Mouse (Mus musculus): ENCODE measurements around the gene Hap1.

DNA sequence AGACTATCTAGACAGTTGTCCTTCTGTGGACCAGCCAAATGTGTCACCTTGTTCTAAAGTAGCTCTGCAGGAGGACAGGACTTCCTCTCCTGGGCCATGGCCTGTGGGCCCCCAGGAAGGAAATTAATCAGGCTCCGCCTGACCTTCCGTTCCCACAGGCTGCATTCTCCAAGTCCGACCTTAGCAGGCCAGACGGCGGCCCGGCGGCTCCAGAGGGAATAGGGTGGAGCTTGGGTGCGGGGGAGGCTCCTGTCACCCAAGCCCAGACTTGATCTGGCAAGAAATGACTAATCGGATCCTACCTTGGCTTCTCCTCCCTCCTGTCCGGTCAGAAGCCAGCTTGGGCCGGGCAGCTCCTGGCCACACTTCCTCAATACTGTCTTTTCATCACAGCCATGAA, 39.3 kb upstream of the Hap1 start:
- TF ChIP-seq GATA1 (IDR thresholded peaks at IDR 0.05; ENCODE audit: borderline replicate concordance, low read length) (no peak), FLI1 (IDR thresholded peaks at IDR 0.05; ENCODE audit: low read length) (no peak)

Data from megakaryocyte, embryonic 14.5 days (primary cell).